Mouse (Mus musculus) bone marrow macrophage, adult 2 months (primary cell): ENCODE measurements around the gene Asic2.

Experiments
- CTCF ChIP-seq: IDR thresholded peaks from 2 replicates; pipeline ENCODE4 v1.5.1; 2012; ENCODE audit warnings: low read depth, mild to moderate bottlenecking, low read length, moderate library complexity
- POLR2A ChIP-seq: IDR thresholded peaks from 2 replicates; pipeline ENCODE4 v1.6.1; 2012; ENCODE audit warnings: mild to moderate bottlenecking, low read depth, low read length, borderline replicate concordance

DNA sequence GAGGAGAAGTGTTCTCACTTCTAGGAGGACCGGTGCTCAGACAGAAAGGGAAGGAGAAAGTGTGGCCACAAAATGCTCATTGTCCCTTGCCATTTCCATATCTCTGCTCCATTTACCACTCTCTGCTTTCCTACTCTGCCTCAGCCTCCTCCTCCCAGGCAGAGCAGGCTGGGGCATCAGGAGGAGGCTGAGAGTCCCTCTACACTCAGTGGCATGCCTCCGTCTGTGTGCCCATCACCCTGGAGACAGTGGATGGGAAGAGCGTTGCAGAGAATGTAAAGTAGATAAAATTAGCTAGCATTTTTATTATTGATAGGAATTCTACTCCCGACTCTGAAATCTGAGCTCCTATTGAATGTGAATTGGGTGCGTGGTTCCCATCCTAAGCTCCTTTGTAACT is 984.7 kb downstream of the Asic2 start:
- TF ChIP-seq CTCF = no peak
- no peak for TF ChIP-seq POLR2A
